Comparison of ENCODE assay signal across 18 mouse cellular contexts in the genomic region with DNA sequence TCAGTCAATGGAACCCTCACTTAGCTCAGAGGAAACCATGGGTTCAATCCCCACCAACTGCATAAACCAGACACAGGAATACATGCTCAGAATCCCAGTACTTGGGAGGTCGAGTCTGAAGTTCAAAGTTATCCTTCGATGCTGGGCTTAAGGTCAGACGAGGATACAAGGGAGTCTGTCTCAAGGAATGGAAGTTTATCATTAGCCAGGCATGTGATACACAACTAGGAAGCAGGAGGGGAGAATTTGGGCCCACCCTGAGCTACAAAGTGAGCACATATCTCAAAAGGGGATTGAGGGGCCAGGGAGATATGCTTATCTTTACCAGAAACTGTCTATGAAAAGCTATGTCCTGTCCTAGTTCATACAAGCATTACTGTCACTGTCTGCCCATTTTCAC. TPM values are rescaled to one million over a fixed set of nuclear protein-coding genes. Genes with fewer than 3 reads are reported as not detected.
DNase-seq lines count a peak whose midpoint lies in the region; ATAC-seq lines count a peak whose summit lies in the region.
"Had no signal": no experiment of that assay in that cellular context is flagged by ENCODE, and none has a peak within 500 bp of the region (broad histone marks: within the 10 kb centered on the region; RNA-seq: fewer than 3 reads in every experiment).

No protein-coding gene starts in this region.

- 38% methylated on average over 3 of the region's 3 CpGs for WGBS in heart, embryonic 10.5 days

- peaks cover 46% of the 10 kb centered on the region for H3K36me3 ChIP-seq in heart, embryonic 10.5 days
- peaks cover 68% of the 10 kb centered on the region for H3K36me3 ChIP-seq in megakaryocyte, embryonic 14.5 days (replicated peaks; ENCODE audit: low read length)

- H3K9me3 ChIP-seq in heart, embryonic 10.5 days: no peaks in the 10 kb centered on the region
- H3K9me3 ChIP-seq in megakaryocyte, embryonic 14.5 days: no peaks in the 10 kb centered on the region
- H3K9me3 ChIP-seq: embryonic facial prominence, embryonic 10.5 days; forebrain, embryonic 10.5 days; neural tube, embryonic 13.5 days had no signal

- no peaks in the 10 kb centered on the region for H3K27me3 ChIP-seq in heart, embryonic 10.5 days (ENCODE audit: insufficient read depth, poor library complexity, severe bottlenecking)
- H3K27me3 ChIP-seq in megakaryocyte, embryonic 14.5 days (replicated peaks): no peaks in the 10 kb centered on the region
- H3K27me3 ChIP-seq: neural tube, embryonic 13.5 days had no signal

- DNase-seq in heart, embryonic 10.5 days (ENCODE audit: low spot score): no peak
- DNase-seq in heart, adult 8-10 months (ENCODE audit: low spot score): no peak
- DNase-seq in kidney, postnatal 36 days: peak; percentile 50 to 86
- no peak for DNase-seq in frontal cortex, postnatal 36 days (ENCODE audit: low spot score in 2 of 2)
- no peak for DNase-seq in ovary, postnatal 14 days (ENCODE audit: low spot score)
- DNase-seq: adrenal gland, adult 8-10 months; cerebellum, postnatal 10 days; layer of hippocampus, adult 9-11 months; lung, adult 2 months; retina, postnatal 1 day had no signal

- H3K4me3 ChIP-seq in heart, embryonic 10.5 days: no peak overlapping the region
- peak overlapping the region; percentile 91 for H3K4me3 ChIP-seq in megakaryocyte, embryonic 14.5 days (replicated peaks)
- H3K4me3 ChIP-seq: embryonic facial prominence, embryonic 10.5 days; forebrain, embryonic 10.5 days; neural tube, embryonic 13.5 days had no signal

- no peak for ATAC-seq in megakaryocyte, adult 5-6 weeks (ENCODE audit: poor library complexity, severe bottlenecking)
- peak; percentile 32 for ATAC-seq in megakaryocyte-erythroid progenitor cell, adult 5-6 weeks (replicated peaks; ENCODE audit: low FRiP score, low TSS enrichment, poor library complexity, severe bottlenecking)
- ATAC-seq: hindbrain, postnatal 0 days had no signal

- peak overlapping the region; percentile 57 for H3K27ac ChIP-seq in heart, embryonic 10.5 days
- H3K27ac ChIP-seq: embryonic facial prominence, embryonic 10.5 days; forebrain, embryonic 10.5 days; hindbrain, postnatal 0 days; macrophage; neural tube, embryonic 13.5 days had no signal

- H3K4me1 ChIP-seq in heart, embryonic 10.5 days: peaks cover 38% of the 10 kb centered on the region
- H3K4me1 ChIP-seq in megakaryocyte, embryonic 14.5 days: peaks cover 97% of the 10 kb centered on the region

RNA-seq across cellular contexts. Expression of a gene that starts 7.4 kb away (rescaled TPM):
- polyA plus RNA-seq in heart, embryonic 10.5 days (2016; fragmentation: Nextera tagmentation; extraction: Ambion mirVana): 193 and 211 TPM in 2 replicates
- 10 to 100 TPM; 52.4 to 81.0 (median 72.0) TPM for total RNA-seq in heart, adult 8-10 months (2022)
- polyA plus RNA-seq in megakaryocyte, embryonic 14.5 days (2012; ENCODE audit: insufficient read depth, low replicate concordance): 183 and 184 TPM in 2 replicates
- 46.3 and 52.5 TPM in 2 replicates for total RNA-seq in megakaryocyte, adult 5-6 weeks (2015)
- 57.8 and 60.2 TPM in 2 replicates for total RNA-seq in megakaryocyte, adult 5-6 weeks (2017)
- 103 and 128 TPM in 2 replicates for total RNA-seq in megakaryocyte-erythroid progenitor cell, adult 5-6 weeks (2014; fragmentation: Nextera tagmentation)
- total RNA-seq in megakaryocyte-erythroid progenitor cell, adult 5-6 weeks (2017): 73.6 and 186 TPM in 2 replicates

Comparison
In these comparisons a context has a peak if more than half of its experiments do, and no peak if none do; other contexts are left out.
1. DNase-seq: peak in kidney, postnatal 36 days (2 of 2); none in heart, embryonic 10.5 days (single experiment), heart, adult 8-10 months (single experiment), frontal cortex, postnatal 36 days (0 of 2) and ovary, postnatal 14 days (single experiment).